Mouse (Mus musculus) embryonic stem cell, embryonic (primary cell): ENCODE data around the gene Chtf18.

ENCODE experiments used
- CTCF ChIA-PET, 4 experiments: fragments of 300-600 bp in 2 of 4; fragments of 350-600 bp in 2 of 4; sonication (Branson Sonifier 250); formaldehyde crosslinking; loops; one replicate each; lab custom pipeline; 2022; ENCODE audit warnings: inconsistent platforms in 2 of 4; lab: Charles Lee
- POLR2A ChIA-PET, 4 experiments: fragments of 300-600 bp in 2 of 4; fragments of 350-600 bp in 2 of 4; sonication (Branson Sonifier 250); formaldehyde crosslinking; loops; one replicate each; lab custom pipeline; 2022; ENCODE audit warnings: antibody characterized with exemption in 4 of 4, inconsistent platforms in 1 of 4; lab: Charles Lee

The Chtf18 gene

GRCm38 (mm10) chr17:25716711-25717637 is 10.2 kb downstream of the Chtf18 start, which contains the start of gene Gng13:
Gene Gng13 (plus strand): TSS chr17:25717171.
- POLR2A ChIA-PET, result interaction anchor here (0.7 to 3.5 kb wide), 29 partner anchors 10 to 152 kb away, joined by 3 to 36 read pairs (median 4); partner anchors contain the start of genes Chtf18 (in 4 of the 4), Rpusd1 (in 4 of the 4), Jmjd8 (in 2 of the 4) and Haghl (in 1 of the 4)
- CTCF ChIA-PET, result interaction anchor here in 3 of 4 experiments (0.6 to 2.8 kb wide), 7 partner anchors 11 to 428 kb away, joined by 3 to 11 read pairs (median 4); partner anchors contain the start of genes Chtf18 (in 1 of the 3) and Rpusd1 (in 1 of the 3)

- CTCF ChIA-PET, result interaction anchor here in 2 of 4 experiments (1.4 to 2.8 kb wide), 6 partner anchors 11 to 427 kb away, joined by 3 to 11 read pairs (median 4); partner anchors contain the start of genes Chtf18 (in 1 of the 2) and Rpusd1 (in 1 of the 2)
- POLR2A ChIA-PET, result interaction anchor here (0.7 to 3.5 kb wide), 24 partner anchors 9 to 117 kb away, joined by 3 to 36 read pairs (median 4); partner anchors contain the start of genes Chtf18 (in 4 of the 4), Rpusd1 (in 4 of the 4), Jmjd8 (in 2 of the 4) and Metrn (in 1 of the 4)
These were observed 11.1 kb downstream of the Chtf18 start for GRCm38 (mm10) chr17:25716130-25716529.

- ChIA-PET CTCF (interaction anchor here in 2 of 4 experiments (1.4 to 2.8 kb wide), 6 partner anchors 12 to 427 kb away, joined by 3 to 11 read pairs (median 4); partner anchors contain the start of genes Chtf18 (in 1 of the 2) and Rpusd1 (in 1 of the 2)), POLR2A (interaction anchor here (0.9 to 3.5 kb wide), 18 partner anchors 8 to 113 kb away, joined by 3 to 36 read pairs (median 4); partner anchors contain the start of genes Chtf18 (in 4 of the 4), Rpusd1 (in 4 of the 4), Jmjd8 (in 1 of the 4) and Mslnl (in 1 of the 4))
These were observed 11.6 kb downstream of the Chtf18 start for GRCm38 (mm10) chr17:25715627-25716026.

GRCm38 (mm10) chr17:25711136-25711535 is 16.1 kb downstream of the Chtf18 start:
- CTCF ChIA-PET, result interaction anchor here (0.6 to 1.9 kb wide), 8 partner anchors 13 to 1711 kb away, joined by 3 to 8 read pairs (median 6); partner anchors contain the start of genes Chtf18 (in 1 of the 4) and Rpusd1 (in 1 of the 4)
- POLR2A ChIA-PET, result interaction anchor here in 3 of 4 experiments (0.6 to 1.5 kb wide), 7 partner anchors 13 to 297 kb away, joined by 3 to 4 read pairs (median 3); partner anchors contain the start of genes Fbxl16 (in 1 of the 3) and Lmf1 (in 1 of the 3)

GRCm38 (mm10) chr17:25709994-25710393 is 17.2 kb downstream of the Chtf18 start:
- CTCF ChIA-PET, result no interaction called here
- POLR2A ChIA-PET, result no interaction called here

GRCm38 (mm10) chr17:25700863-25701496 is 26.2 kb downstream of the Chtf18 start:
- POLR2A ChIA-PET, result interaction anchor here in 1 of 4 experiments (0.7 kb wide), 1 partner anchor 132 kb away, joined by 3 read pairs; no protein-coding TSS in a partner anchor
- CTCF ChIA-PET, result interaction anchor here in 2 of 4 experiments (0.8 to 5.4 kb wide), 4 partner anchors 21 to 225 kb away, joined by 4 to 32 read pairs (median 5); no protein-coding TSS in a partner anchor

- ChIA-PET CTCF (interaction anchor here (0.5 to 5.8 kb wide), 32 partner anchors 10 to 308 kb away, joined by 3 to 42 read pairs (median 5); partner anchors contain the start of genes Sox8 (in 2 of the 4), Chtf18 (in 1 of the 4) and Rpusd1 (in 1 of the 4)), POLR2A (interaction anchor here (0.6 to 2.1 kb wide), 5 partner anchors 31 to 224 kb away, joined by 3 to 8 read pairs (median 4); no protein-coding TSS in a partner anchor)
These were observed 28.8 kb downstream of the Chtf18 start for GRCm38 (mm10) chr17:25698446-25698845.

- CTCF ChIA-PET, result interaction anchor here (0.6 to 5.8 kb wide), 20 partner anchors 8 to 512 kb away, joined by 3 to 42 read pairs (median 4); partner anchors contain the start of gene Sox8 (in 2 of the 4)
- POLR2A ChIA-PET, result interaction anchor here in 3 of 4 experiments (0.5 to 2.1 kb wide), 10 partner anchors 10 to 561 kb away, joined by 3 to 6 read pairs (median 4); partner anchors contain the start of genes Sox8 (in 2 of the 3) and Lmf1 (in 1 of the 3)
These were observed 31.0 kb downstream of the Chtf18 start for GRCm38 (mm10) chr17:25696263-25696662.

GRCm38 (mm10) chr17:25688922-25689321 is 38.3 kb downstream of the Chtf18 start:
- ChIA-PET CTCF (interaction anchor here (0.6 to 1.8 kb wide), 12 partner anchors 8 to 572 kb away, joined by 3 to 9 read pairs (median 4); partner anchors contain the start of gene Sox8 (in 1 of the 4)), POLR2A (interaction anchor here in 1 of 4 experiments (1.0 to 1.4 kb wide), 2 partner anchors 38 to 118 kb away, joined by 3 to 4 read pairs; partner anchors contain the start of genes Chtf18, Rpusd1 and Sox8)

- POLR2A ChIA-PET, result interaction anchor here in 1 of 4 experiments (0.7 to 1.4 kb wide), 2 partner anchors 11 to 115 kb away, joined by 3 read pairs; no protein-coding TSS in a partner anchor
- CTCF ChIA-PET, result interaction anchor here in 3 of 4 experiments (0.5 to 1.4 kb wide), 10 partner anchors 27 to 823 kb away, joined by 3 to 7 read pairs (median 3); no protein-coding TSS in a partner anchor
These were observed 40.9 kb downstream of the Chtf18 start for GRCm38 (mm10) chr17:25686323-25686722.

GRCm38 (mm10) chr17:25681636-25682035 is 45.6 kb downstream of the Chtf18 start:
- ChIA-PET POLR2A (no interaction called here), CTCF (interaction anchor here in 1 of 4 experiments (0.6 kb wide), 1 partner anchor 699 kb away, joined by 5 read pairs; no protein-coding TSS in a partner anchor)

GRCm38 (mm10) chr17:25679818-25680217 is 47.4 kb downstream of the Chtf18 start:
- CTCF ChIA-PET, result interaction anchor here in 3 of 4 experiments (0.8 to 1.2 kb wide), 6 partner anchors 16 to 112 kb away, joined by 3 to 7 read pairs (median 4); no protein-coding TSS in a partner anchor
- POLR2A ChIA-PET, result interaction anchor here in 3 of 4 experiments (0.5 to 1.4 kb wide), 14 partner anchors 8 to 793 kb away, joined by 3 to 5 read pairs (median 3); partner anchors contain the start of genes Chtf18 (in 1 of the 3), Fbxl16 (in 1 of the 3), Rpusd1 (in 1 of the 3) and Sox8 (in 1 of the 3)

GRCm38 (mm10) chr17:25677969-25678368 is 49.2 kb downstream of the Chtf18 start:
- CTCF ChIA-PET, result no interaction called here
- POLR2A ChIA-PET, result no interaction called here

GRCm38 (mm10) chr17:25672982-25673381 is 54.2 kb downstream of the Chtf18 start:
- POLR2A ChIA-PET, result interaction anchor here in 1 of 4 experiments (1.3 kb wide), 1 partner anchor 10 kb away, joined by 7 read pairs; no protein-coding TSS in a partner anchor
- CTCF ChIA-PET, result interaction anchor here in 1 of 4 experiments (1.2 kb wide), 1 partner anchor 105 kb away, joined by 3 read pairs; no protein-coding TSS in a partner anchor
